Mouse (Mus musculus) limb, embryonic 11.5 days (tissue): ENCODE measurements at regions not wholly inside any gene's neighbourhood (a gene's known extent, or its start where the extent isn't known, plus 50 kb on each side); places are given as distances from the start of the nearest gene placed in this dataset.
A peak's percentile ranks its signal among the peaks of the same experiment; 100 is the strongest.

Experiments used
- ATAC-seq: fragments of 200-750 bp; cut with Nextera tagmentation; 2 replicates; pipeline ENCODE4 v1.8.0; 2017; ENCODE audit warnings: low read depth; ENCODE audit not compliant: insufficient number of reproducible peaks, low FRiP score, low TSS enrichment
- DNase-seq: peaks from one replicate; pipeline ENCODE4 v3.0.0-alpha.2; 2015; ENCODE audit warnings: low spot score
- H3K27ac ChIP-seq: fragments of 300-500 bp; sonication (generic); replicated peaks from 2 replicates; pipeline ENCODE4 v1.5.1; 2014; ENCODE audit warnings: low read depth, mild to moderate bottlenecking, low read length
- H3K27me3 ChIP-seq: fragments of 300-500 bp; sonication (generic); 2 replicates; pipeline ENCODE4 v1.6.1; 2014; ENCODE audit warnings: mild to moderate bottlenecking, low read length, mixed read lengths; ENCODE audit not compliant: control insufficient read depth, insufficient read depth
- H3K36me3 ChIP-seq: fragments of 300-500 bp; sonication (generic); 2 replicates; pipeline ENCODE4 v1.6.1; 2014; ENCODE audit warnings: mild to moderate bottlenecking, low read length, moderate library complexity, mixed read lengths; ENCODE audit not compliant: control insufficient read depth, insufficient read depth
- H3K4me1 ChIP-seq: fragments of 300-500 bp; sonication (generic); 2 replicates; pipeline ENCODE4 v1.6.1; 2014; ENCODE audit warnings: low read length, mixed read lengths; ENCODE audit not compliant: control insufficient read depth, insufficient read depth
- H3K4me2 ChIP-seq: fragments of 300-500 bp; sonication (generic); 2 replicates; pipeline ENCODE4 v1.6.1; 2014; ENCODE audit warnings: low read depth, mild to moderate bottlenecking, moderate library complexity; ENCODE audit not compliant: severe bottlenecking
- H3K4me3 ChIP-seq: fragments of 300-500 bp; sonication (generic); 2 replicates; pipeline ENCODE4 v1.5.1; 2014; ENCODE audit warnings: low read depth, low read length
- H3K9ac ChIP-seq: fragments of 300-500 bp; sonication (generic); 2 replicates; pipeline ENCODE4 v1.6.1; 2014; ENCODE audit warnings: mild to moderate bottlenecking, low read length
- H3K9me3 ChIP-seq: fragments of 300-500 bp; sonication (generic); 2 replicates; pipeline ENCODE4 v1.6.1; 2016; ENCODE audit warnings: low read length; ENCODE audit not compliant: control insufficient read depth
- WGBS: fragments of 180-500 bp; shearing (Covaris S2); extraction: QIAGEN DNeasy Blood & Tissue Kit; methylation state at CpG from one replicate; pipeline ENCODE4 v1.1.7; 2014; 5-methylcytosine and 5-hydroxymethylcytosine counted together

- H3K36me3 ChIP-seq, result no peaks in the 10 kb centered on the region
- no peaks in the 10 kb centered on the region for H3K9me3 ChIP-seq
- no peak for ATAC-seq
- peaks cover 6% of the 10 kb centered on the region for H3K4me1 ChIP-seq
- no peak overlapping the region for H3K4me2 ChIP-seq
- 76% methylated on average over 7 of the region's 7 CpGs for WGBS
- H3K27ac ChIP-seq, result no peak overlapping the region
- no peak for DNase-seq
- no peak overlapping the region for H3K4me3 ChIP-seq
- H3K27me3 ChIP-seq, result no peaks in the 10 kb centered on the region
- no peak overlapping the region for H3K9ac ChIP-seq
These were observed 110.6 kb upstream of the Spred2 start for GRCm38 (mm10) chr11:19813549-19813948.

GRCm38 (mm10) chr11:19822991-19823390 is 101.2 kb upstream of the Spred2 start:
- no peak overlapping the region for H3K4me3 ChIP-seq
- H3K9me3 ChIP-seq, result no peaks in the 10 kb centered on the region
- H3K4me2 ChIP-seq, result no peak overlapping the region
- no peak overlapping the region for H3K9ac ChIP-seq
- no peaks in the 10 kb centered on the region for H3K27me3 ChIP-seq
- WGBS, result 82% methylated on average over 5 of the region's 5 CpGs
- no peaks in the 10 kb centered on the region for H3K36me3 ChIP-seq
- no peak overlapping the region for H3K27ac ChIP-seq
- ATAC-seq, result no peak
- DNase-seq, result no peak
- no peaks in the 10 kb centered on the region for H3K4me1 ChIP-seq

GRCm38 (mm10) chr11:19823461-19823895 is 100.7 kb upstream of the Spred2 start:
- Histone ChIP-seq H3K4me2 (no peak overlapping the region), H3K4me3 (no peak overlapping the region), H3K4me1 (no peaks in the 10 kb centered on the region), H3K27ac (no peak overlapping the region), H3K36me3 (no peaks in the 10 kb centered on the region), H3K27me3 (no peaks in the 10 kb centered on the region), H3K9ac (no peak overlapping the region), H3K9me3 (no peaks in the 10 kb centered on the region)
- DNase-seq, result peak; percentile 91
- WGBS, result 0% methylated on average over 3 of the region's 3 CpGs
- ATAC-seq, result peak; percentile 31; the same call in 1 of the 2 replicates

- H3K4me2 ChIP-seq, result no peak overlapping the region
- no peaks in the 10 kb centered on the region for H3K36me3 ChIP-seq
- ATAC-seq (no peak), DNase-seq (no peak)
- no peak overlapping the region for H3K4me3 ChIP-seq
- H3K27ac ChIP-seq, result no peak overlapping the region
- no peaks in the 10 kb centered on the region for H3K9me3 ChIP-seq
- no peak overlapping the region for H3K9ac ChIP-seq
- H3K27me3 ChIP-seq, result no peaks in the 10 kb centered on the region
- WGBS, result 83% methylated on average over 13 of the region's 13 CpGs
- H3K4me1 ChIP-seq, result peaks cover 3% of the 10 kb centered on the region; the same call in 1 of the 2 replicates
These were observed 97.5 kb upstream of the Spred2 start for GRCm38 (mm10) chr11:19826481-19827185.

- Histone ChIP-seq H3K4me2 (no peak overlapping the region), H3K4me3 (no peak overlapping the region), H3K9ac (no peak overlapping the region), H3K27me3 (no peaks in the 10 kb centered on the region), H3K27ac (no peak overlapping the region), H3K9me3 (no peaks in the 10 kb centered on the region), H3K36me3 (no peaks in the 10 kb centered on the region), H3K4me1 (peaks cover 3% of the 10 kb centered on the region; the same call in 1 of the 2 replicates)
- WGBS, result 62% methylated on average over 11 of the region's 11 CpGs
- no peak for ATAC-seq
- DNase-seq, result no peak
These were observed 96.2 kb upstream of the Spred2 start for GRCm38 (mm10) chr11:19827996-19828395.

GRCm38 (mm10) chr11:19828959-19829401 is 95.2 kb upstream of the Spred2 start:
- Histone ChIP-seq H3K9ac (no peak overlapping the region), H3K27me3 (no peaks in the 10 kb centered on the region), H3K9me3 (no peaks in the 10 kb centered on the region), H3K27ac (no peak overlapping the region), H3K4me1 (peaks cover 3% of the 10 kb centered on the region; the same call in 1 of the 2 replicates), H3K36me3 (no peaks in the 10 kb centered on the region), H3K4me3 (no peak overlapping the region), H3K4me2 (no peak overlapping the region)
- DNase-seq, result no peak
- no peak for ATAC-seq
- WGBS, result 64% methylated on average over 8 of the region's 8 CpGs

GRCm38 (mm10) chr11:19829564-19830279 is 94.5 kb upstream of the Spred2 start:
- Histone ChIP-seq H3K27me3 (no peaks in the 10 kb centered on the region), H3K4me3 (no peak overlapping the region), H3K4me1 (peaks cover 3% of the 10 kb centered on the region; the same call in 1 of the 2 replicates), H3K4me2 (no peak overlapping the region), H3K9ac (no peak overlapping the region), H3K27ac (no peak overlapping the region), H3K9me3 (no peaks in the 10 kb centered on the region), H3K36me3 (no peaks in the 10 kb centered on the region)
- ATAC-seq (no peak), DNase-seq (no peak)
- 29% methylated on average over 9 of the region's 9 CpGs for WGBS

- H3K4me3 ChIP-seq, result no peak overlapping the region
- H3K9ac ChIP-seq, result no peak overlapping the region
- no peak for ATAC-seq
- H3K27ac ChIP-seq, result no peak overlapping the region; the same call in 1 of the 2 replicates
- peak; percentile 91 for DNase-seq
- no peaks in the 10 kb centered on the region for H3K36me3 ChIP-seq
- 18% methylated on average over 18 of the region's 18 CpGs for WGBS
- no peaks in the 10 kb centered on the region for H3K9me3 ChIP-seq
- H3K4me2 ChIP-seq, result no peak overlapping the region
- H3K4me1 ChIP-seq, result peaks cover 3% of the 10 kb centered on the region; the same call in 1 of the 2 replicates
- no peaks in the 10 kb centered on the region for H3K27me3 ChIP-seq
These were observed 93.7 kb upstream of the Spred2 start for GRCm38 (mm10) chr11:19830280-19831062.
